Mouse (Mus musculus) bone marrow macrophage, adult 2 months (primary cell): ENCODE measurements around the gene Espl1.

ENCODE experiments used
- CTCF ChIP-seq: IDR thresholded peaks from 2 replicates; pipeline ENCODE4 v1.5.1; 2012; ENCODE audit warnings: low read depth, mild to moderate bottlenecking, low read length, moderate library complexity
- POLR2A ChIP-seq: IDR thresholded peaks from 2 replicates; pipeline ENCODE4 v1.6.1; 2012; ENCODE audit warnings: mild to moderate bottlenecking, low read depth, low read length, borderline replicate concordance

DNA sequence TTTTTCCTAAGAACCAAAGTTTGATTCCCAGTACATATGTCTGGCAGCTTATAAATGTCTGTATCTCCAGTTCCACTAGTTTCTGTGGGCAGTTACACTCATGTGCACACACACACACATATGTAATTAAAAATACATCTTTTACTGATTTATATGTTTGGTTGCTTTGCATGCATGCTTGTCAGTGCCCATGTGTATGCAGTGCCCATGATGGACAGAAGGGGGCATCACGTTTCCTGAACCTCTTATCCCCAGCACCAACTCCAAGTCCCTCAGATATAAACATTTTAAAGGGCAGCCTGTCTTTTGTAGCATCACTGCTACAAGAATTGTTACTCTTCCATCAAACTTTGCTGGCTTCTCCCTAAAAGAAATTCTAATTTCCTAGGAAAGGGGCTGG, 45.5 kb downstream of the Espl1 start:
- peak; percentile 11; the same call in 1 of the 2 replicates for TF ChIP-seq CTCF
- no peak for TF ChIP-seq POLR2A
